Mouse (Mus musculus): Measurements from ENCODE around the gene Slc7a11. TPM values are rescaled to one million over a fixed set of nuclear protein-coding genes. Genes with fewer than 3 reads are reported as not detected.

The Slc7a11 gene
- polyA plus RNA-seq, 1 experiment, result 11.3 TPM

DNA sequence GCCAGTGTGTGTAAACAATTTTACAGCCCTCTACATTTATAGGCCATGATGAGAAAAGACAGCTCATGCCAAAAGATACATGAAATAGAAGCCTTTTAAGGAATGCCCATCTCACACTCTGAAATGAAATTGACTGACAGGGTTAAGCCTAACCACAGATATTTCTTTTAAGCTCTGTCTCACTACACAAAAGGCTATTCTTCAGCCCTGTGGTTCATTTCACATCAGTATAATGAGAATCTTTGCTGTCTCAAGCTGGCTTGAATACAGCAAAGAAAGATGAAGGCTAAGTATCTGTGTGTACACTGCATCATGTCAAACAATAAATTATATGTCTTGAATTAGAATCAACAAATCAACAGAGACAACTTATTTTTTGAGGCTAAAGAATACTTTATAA lies 549.5 kb downstream of the Slc7a11 start:
- Histone ChIP-seq H3K27ac (ENCODE audit: control insufficient read depth, insufficient read depth, low read length) (no peak overlapping the region), H3K36me3 (ENCODE audit: control insufficient read depth, insufficient read depth, low read length) (no peaks in the 10 kb centered on the region), H3K4me1 (replicated peaks; ENCODE audit: control insufficient read depth, insufficient read depth, low read length) (no peaks in the 10 kb centered on the region), H3K27me3 (ENCODE audit: control insufficient read depth, insufficient read depth, low read length) (no peaks in the 10 kb centered on the region), H3K4me3 (ENCODE audit: control insufficient read depth, insufficient read depth, low read length) (no peak overlapping the region)
- no peak for DNase-seq
- TF ChIP-seq CTCF (IDR thresholded peaks at IDR 0.05; ENCODE audit: borderline replicate concordance, control insufficient read depth, extremely low read depth, insufficient read depth, low read length, poor library complexity) (no peak), POLR2A (IDR thresholded peaks at IDR 0.05; ENCODE audit: control insufficient read depth, extremely low read depth, insufficient read depth, low read length, poor library complexity) (no peak)

DNA sequence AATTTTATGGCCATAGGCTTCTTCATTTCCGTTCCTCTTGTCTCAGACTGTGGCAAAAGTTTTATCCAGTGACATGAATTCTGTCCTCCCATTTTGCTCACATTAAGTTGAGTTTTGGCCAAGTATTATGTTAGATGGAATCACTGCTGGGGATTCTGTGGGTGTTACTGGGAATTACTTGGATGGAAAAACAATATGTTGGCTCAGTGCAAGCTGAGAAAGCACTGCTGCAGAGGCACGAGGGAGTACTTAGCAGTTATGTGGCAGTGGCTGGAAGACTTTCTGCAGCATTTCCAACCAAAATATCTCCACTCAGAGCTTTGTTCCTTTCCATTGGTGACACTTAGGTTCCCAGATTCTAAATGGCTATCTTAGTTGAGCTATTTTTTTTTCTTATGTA lies 556.1 kb downstream of the Slc7a11 start:
- no peak overlapping the region for H3K4me3 ChIP-seq (ENCODE audit: control insufficient read depth, insufficient read depth, low read length)
- no peaks in the 10 kb centered on the region for H3K36me3 ChIP-seq (ENCODE audit: control insufficient read depth, insufficient read depth, low read length)
- no peak overlapping the region for H3K27ac ChIP-seq (ENCODE audit: control insufficient read depth, insufficient read depth, low read length)
- TF ChIP-seq CTCF (IDR thresholded peaks at IDR 0.05; ENCODE audit: borderline replicate concordance, control insufficient read depth, extremely low read depth, insufficient read depth, low read length, poor library complexity) (no peak), POLR2A (IDR thresholded peaks at IDR 0.05; ENCODE audit: control insufficient read depth, extremely low read depth, insufficient read depth, low read length, poor library complexity) (no peak)
- H3K27me3 ChIP-seq (ENCODE audit: control insufficient read depth, insufficient read depth, low read length), result no peaks in the 10 kb centered on the region
- 83% methylated on average over 2 of the region's 2 CpGs for WGBS
- no peaks in the 10 kb centered on the region for H3K4me1 ChIP-seq (replicated peaks; ENCODE audit: control insufficient read depth, insufficient read depth, low read length)
- DNase-seq, result no peak

DNA sequence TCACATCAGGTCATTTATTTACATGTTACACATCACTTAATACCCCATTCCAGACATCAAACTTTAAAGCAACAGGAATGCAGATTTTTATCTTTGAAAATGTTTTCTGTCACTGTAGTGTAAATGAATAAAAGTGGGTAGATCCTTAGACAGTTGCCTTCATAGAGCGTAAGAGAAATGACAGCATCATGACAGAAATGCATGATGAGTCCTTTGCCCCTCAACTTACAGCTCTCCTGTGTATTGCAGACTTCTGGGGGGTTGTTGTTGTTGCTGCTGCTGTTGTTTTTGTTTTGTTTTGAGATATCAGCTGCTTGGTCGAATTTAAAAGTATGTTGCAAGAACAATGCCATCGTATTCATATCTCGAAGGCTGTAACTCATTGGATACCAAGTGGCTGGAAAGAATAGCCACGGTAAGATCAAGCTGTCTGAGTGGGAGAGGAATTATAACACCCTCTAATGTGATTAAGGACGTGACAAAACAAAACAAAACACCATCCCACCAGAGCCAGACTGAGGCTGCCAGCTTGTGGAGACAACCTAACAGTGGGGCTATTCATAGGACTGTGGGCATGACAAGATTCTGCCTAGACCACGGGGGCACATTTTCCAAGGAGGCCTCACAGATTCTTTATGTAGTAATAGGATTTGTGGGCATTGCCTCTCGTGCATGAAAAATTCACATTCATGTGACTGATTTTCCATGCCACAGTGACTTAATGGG lies 557.0 kb downstream of the Slc7a11 start:
- TF ChIP-seq CTCF (IDR thresholded peaks at IDR 0.05; ENCODE audit: borderline replicate concordance, control insufficient read depth, extremely low read depth, insufficient read depth, low read length, poor library complexity), result no peak
- TF ChIP-seq POLR2A (IDR thresholded peaks at IDR 0.05; ENCODE audit: control insufficient read depth, extremely low read depth, insufficient read depth, low read length, poor library complexity), result no peak
- no peak for DNase-seq
- Histone ChIP-seq H3K4me3 (ENCODE audit: control insufficient read depth, insufficient read depth, low read length) (no peak overlapping the region), H3K36me3 (ENCODE audit: control insufficient read depth, insufficient read depth, low read length) (no peaks in the 10 kb centered on the region), H3K27me3 (ENCODE audit: control insufficient read depth, insufficient read depth, low read length) (no peaks in the 10 kb centered on the region), H3K4me1 (replicated peaks; ENCODE audit: control insufficient read depth, insufficient read depth, low read length) (no peaks in the 10 kb centered on the region), H3K27ac (ENCODE audit: control insufficient read depth, insufficient read depth, low read length) (no peak overlapping the region)
- WGBS, result 67% methylated on average over 8 of the region's 8 CpGs

GRCm38 (mm10) chr3:49880496-49880895 lies 562.9 kb downstream of the Slc7a11 start:
- Histone ChIP-seq H3K27ac (ENCODE audit: control insufficient read depth, insufficient read depth, low read length) (no peak overlapping the region), H3K27me3 (ENCODE audit: control insufficient read depth, insufficient read depth, low read length) (no peaks in the 10 kb centered on the region), H3K4me1 (replicated peaks; ENCODE audit: control insufficient read depth, insufficient read depth, low read length) (no peaks in the 10 kb centered on the region), H3K4me3 (ENCODE audit: control insufficient read depth, insufficient read depth, low read length) (no peak overlapping the region), H3K36me3 (ENCODE audit: control insufficient read depth, insufficient read depth, low read length) (no peaks in the 10 kb centered on the region)
- TF ChIP-seq CTCF (IDR thresholded peaks at IDR 0.05; ENCODE audit: borderline replicate concordance, control insufficient read depth, extremely low read depth, insufficient read depth, low read length, poor library complexity) (no peak), POLR2A (IDR thresholded peaks at IDR 0.05; ENCODE audit: control insufficient read depth, extremely low read depth, insufficient read depth, low read length, poor library complexity) (no peak)
- no peak for DNase-seq

GRCm38 (mm10) chr3:49870786-49871185 lies 572.6 kb downstream of the Slc7a11 start:
- H3K4me3 ChIP-seq (ENCODE audit: control insufficient read depth, insufficient read depth, low read length), result no peak overlapping the region
- no peaks in the 10 kb centered on the region for H3K4me1 ChIP-seq (replicated peaks; ENCODE audit: control insufficient read depth, insufficient read depth, low read length)
- DNase-seq, result no peak
- WGBS, result 88% methylated on average over 3 of the region's 3 CpGs
- no peaks in the 10 kb centered on the region for H3K36me3 ChIP-seq (ENCODE audit: control insufficient read depth, insufficient read depth, low read length)
- no peak overlapping the region for H3K27ac ChIP-seq (ENCODE audit: control insufficient read depth, insufficient read depth, low read length)
- H3K27me3 ChIP-seq (ENCODE audit: control insufficient read depth, insufficient read depth, low read length), result no peaks in the 10 kb centered on the region
- TF ChIP-seq POLR2A (IDR thresholded peaks at IDR 0.05; ENCODE audit: control insufficient read depth, extremely low read depth, insufficient read depth, low read length, poor library complexity) (no peak), CTCF (IDR thresholded peaks at IDR 0.05; ENCODE audit: borderline replicate concordance, control insufficient read depth, extremely low read depth, insufficient read depth, low read length, poor library complexity) (no peak)

GRCm38 (mm10) chr3:49867951-49868584 lies 575.3 kb downstream of the Slc7a11 start:
- Histone ChIP-seq H3K4me3 (ENCODE audit: control insufficient read depth, insufficient read depth, low read length) (no peak overlapping the region), H3K27ac (ENCODE audit: control insufficient read depth, insufficient read depth, low read length) (no peak overlapping the region), H3K4me1 (replicated peaks; ENCODE audit: control insufficient read depth, insufficient read depth, low read length) (no peaks in the 10 kb centered on the region), H3K27me3 (ENCODE audit: control insufficient read depth, insufficient read depth, low read length) (no peaks in the 10 kb centered on the region), H3K36me3 (ENCODE audit: control insufficient read depth, insufficient read depth, low read length) (no peaks in the 10 kb centered on the region)
- whole genome bisulfite sequencing, result 61% methylated on average over 4 of the region's 4 CpGs
- TF ChIP-seq CTCF (IDR thresholded peaks at IDR 0.05; ENCODE audit: borderline replicate concordance, control insufficient read depth, extremely low read depth, insufficient read depth, low read length, poor library complexity), result no peak
- no peak for TF ChIP-seq POLR2A (IDR thresholded peaks at IDR 0.05; ENCODE audit: control insufficient read depth, extremely low read depth, insufficient read depth, low read length, poor library complexity)
- DNase-seq, result no peak

Measured in thymus, adult 2 months (tissue).